Mouse (Mus musculus) MEL (cell line): ENCODE measurements around the gene Wdr90. TPM values are rescaled to one million over a fixed set of nuclear protein-coding genes. Genes with fewer than 3 reads are reported as not detected.
A peak's percentile ranks its signal among the peaks of the same experiment; 100 is the strongest.
"Not testable (repeated sequence)": the region's sequence is repeated elsewhere in the genome, so short reads cannot be mapped to it uniquely, and the experiment has no call there.

ENCODE experiments used
- DNase-seq: peaks from one replicate; pipeline ENCODE4 v3.0.0; 2011; ENCODE audit warnings: low read depth, low spot score
- H3K27ac ChIP-seq: 2 replicates; pipeline ENCODE4 v1.5.1; 2012; ENCODE audit warnings: low read depth, mild to moderate bottlenecking, control low read depth, low read length, moderate library complexity; ENCODE audit not compliant: control insufficient read depth
- H3K27me3 ChIP-seq, 2 experiments: fragments of 150-350 bp in 1 of 2; sonication (generic) in 1 of 2; 2 replicates each; pipeline ENCODE4 v1.6.1; 2012; ENCODE audit warnings: low read length in 2 of 2, mild to moderate bottlenecking in 2 of 2, improper control_type of control experiment in 1 of 2, moderate library complexity in 1 of 2; ENCODE audit not compliant: insufficient read depth in 2 of 2, control insufficient read depth in 1 of 2
- H3K36me3 ChIP-seq, 2 experiments: 2 replicates each; pipeline ENCODE4 v1.6.1; 2012 to 2014; ENCODE audit warnings: low read length in 2 of 2, improper control_type of control experiment in 1 of 2, inconsistent platforms in 1 of 2, mild to moderate bottlenecking in 1 of 2; ENCODE audit not compliant: insufficient read depth in 2 of 2, control insufficient read depth in 1 of 2
- H3K4me1 ChIP-seq, 2 experiments: fragments of 150-350 bp in 1 of 2; sonication (generic) in 1 of 2; 2 replicates each; pipeline ENCODE4 v1.6.1; 2012; ENCODE audit warnings: low read length in 2 of 2, improper control_type of control experiment in 1 of 2, mild to moderate bottlenecking in 1 of 2; ENCODE audit not compliant: insufficient read depth in 2 of 2, control insufficient read depth in 1 of 2
- H3K4me3 ChIP-seq, 2 experiments: fragments of 150-350 bp in 1 of 2; sonication (generic) in 1 of 2; 2 replicates each; pipeline ENCODE4 v1.5.1; 2012; ENCODE audit warnings: low read depth in 2 of 2, low read length in 2 of 2, mild to moderate bottlenecking in 2 of 2, moderate library complexity in 2 of 2, control low read depth in 1 of 2, improper control_type of control experiment in 1 of 2; ENCODE audit not compliant: control insufficient read depth in 1 of 2, insufficient read depth in 1 of 2
- H3K79me2 ChIP-seq: 2 replicates; pipeline ENCODE4 v1.6.1; 2012; ENCODE audit warnings: mild to moderate bottlenecking, low read length, moderate library complexity; ENCODE audit not compliant: control insufficient read depth, poor library complexity, insufficient read depth
- H3K9ac ChIP-seq: 2 replicates; pipeline ENCODE4 v1.6.1; 2012; ENCODE audit warnings: low read depth, mild to moderate bottlenecking, control low read depth, low read length, moderate library complexity; ENCODE audit not compliant: control insufficient read depth, poor library complexity, severe bottlenecking
- H3K9me3 ChIP-seq: fragments of 150-350 bp; sonication (generic); replicated peaks from 2 replicates; pipeline ENCODE4 v1.6.1; 2012; ENCODE audit warnings: mild to moderate bottlenecking, low read length, improper control_type of control experiment, moderate library complexity; ENCODE audit not compliant: insufficient read depth
- CHD1 ChIP-seq: IDR thresholded peaks from 2 replicates; pipeline ENCODE4 v1.6.1; 2012; ENCODE audit warnings: low read depth, mild to moderate bottlenecking, inconsistent platforms, low read length, improper control_type of control experiment
- CHD2 ChIP-seq: IDR thresholded peaks from 2 replicates; pipeline ENCODE4 v1.6.1; 2011; ENCODE audit warnings: low read length, improper control_type of control experiment
- CTCF ChIP-seq, 3 experiments: IDR thresholded peaks in 2 of 3; conservative IDR thresholded peaks in 1 of 3; 2 replicates each; pipeline ENCODE4 v1.5.1; 2011 to 2012; ENCODE audit warnings: low read length in 3 of 3, low read depth in 2 of 3, mild to moderate bottlenecking in 2 of 3, improper control_type of control experiment in 1 of 3, inconsistent platforms in 1 of 3, mixed read lengths in 1 of 3, moderate library complexity in 1 of 3; ENCODE audit not compliant: control insufficient read depth in 1 of 3, insufficient read depth in 1 of 3, poor library complexity in 1 of 3, severe bottlenecking in 1 of 3
- E2F4 ChIP-seq: IDR thresholded peaks from 2 replicates; pipeline ENCODE4 v1.6.1; 2011; ENCODE audit warnings: low read depth, low read length, improper control_type of control experiment, borderline replicate concordance
- GABPA ChIP-seq: IDR thresholded peaks from 2 replicates; pipeline ENCODE4 v1.6.1; 2012; ENCODE audit warnings: low read depth, mild to moderate bottlenecking, inconsistent platforms, low read length, improper control_type of control experiment, moderate library complexity
- JUND ChIP-seq: IDR thresholded peaks from 2 replicates; pipeline ENCODE4 v1.6.1; 2011; ENCODE audit warnings: low read depth, mild to moderate bottlenecking, improper control_type of control experiment, low read length
- KAT2A ChIP-seq: conservative IDR thresholded peaks from 2 replicates; pipeline ENCODE4 v1.6.1; 2012; ENCODE audit warnings: low read depth, low read length, improper control_type of control experiment, inconsistent platforms
- MAFK ChIP-seq: IDR thresholded peaks from 2 replicates; pipeline ENCODE4 v1.6.1; 2011; ENCODE audit warnings: low read depth, mild to moderate bottlenecking, low read length, improper control_type of control experiment, borderline replicate concordance
- MAX ChIP-seq: IDR thresholded peaks from 2 replicates; pipeline ENCODE4 v1.6.1; 2011; ENCODE audit warnings: low read length, improper control_type of control experiment
- MEF2A ChIP-seq: IDR thresholded peaks from 2 replicates; pipeline ENCODE4 v1.6.1; 2014; ENCODE audit warnings: low read depth, mild to moderate bottlenecking, inconsistent platforms, low read length, improper control_type of control experiment; ENCODE audit not compliant: poor library complexity, insufficient replicate concordance, severe bottlenecking; ENCODE audit errors: extremely low read depth
- MXI1 ChIP-seq: IDR thresholded peaks from 2 replicates; pipeline ENCODE4 v1.6.1; 2011; ENCODE audit warnings: mild to moderate bottlenecking, low read depth, low read length, improper control_type of control experiment
- NELFE ChIP-seq: IDR thresholded peaks from 2 replicates; pipeline ENCODE4 v1.6.1; 2011; ENCODE audit warnings: low read depth, low read length, improper control_type of control experiment
- POLR2AphosphoS2 ChIP-seq: IDR thresholded peaks from 2 replicates; pipeline ENCODE4 v1.6.1; 2011; ENCODE audit warnings: low read length, improper control_type of control experiment
- RAD21 ChIP-seq: IDR thresholded peaks from 2 replicates; pipeline ENCODE4 v1.6.1; 2011; ENCODE audit warnings: mild to moderate bottlenecking, low read depth, low read length, improper control_type of control experiment
- TBP ChIP-seq: IDR thresholded peaks from 2 replicates; pipeline ENCODE4 v1.8.0; 2011; ENCODE audit warnings: low read depth, low read length, improper control_type of control experiment
- USF1 ChIP-seq: IDR thresholded peaks from 2 replicates; pipeline ENCODE4 v1.6.1; 2014; ENCODE audit warnings: low read depth, mild to moderate bottlenecking, inconsistent platforms, low read length, improper control_type of control experiment, moderate library complexity
- polyA plus RNA-seq, 2 experiments: library from polyadenylated mRNA; stranded (reverse) in 1 of 2; unstranded in 1 of 2; fragments of >175 nt in 1 of 2; fragments of >200 nt in 1 of 2; gene quantifications; 2 replicates each; pipeline versions ENCODE4 v1.2.1 to v1.2.4; 2012; ENCODE audit warnings: low replicate concordance in 2 of 2, low read depth in 1 of 2; ENCODE audit not compliant: insufficient read length in 2 of 2, insufficient read depth in 1 of 2, missing spikeins in 1 of 2
- total RNA-seq: library from RNA; depleted of rRNA; stranded (reverse); fragments of 300-350 nt; gene quantifications from 2 replicates; pipeline ENCODE4 v1.2.3, GENCODE M21; 2012

Gene Wdr90
- total and polyA plus RNA-seq, 3 experiments = 23.7 to 44.5 TPM; not detected in 1

DNA sequence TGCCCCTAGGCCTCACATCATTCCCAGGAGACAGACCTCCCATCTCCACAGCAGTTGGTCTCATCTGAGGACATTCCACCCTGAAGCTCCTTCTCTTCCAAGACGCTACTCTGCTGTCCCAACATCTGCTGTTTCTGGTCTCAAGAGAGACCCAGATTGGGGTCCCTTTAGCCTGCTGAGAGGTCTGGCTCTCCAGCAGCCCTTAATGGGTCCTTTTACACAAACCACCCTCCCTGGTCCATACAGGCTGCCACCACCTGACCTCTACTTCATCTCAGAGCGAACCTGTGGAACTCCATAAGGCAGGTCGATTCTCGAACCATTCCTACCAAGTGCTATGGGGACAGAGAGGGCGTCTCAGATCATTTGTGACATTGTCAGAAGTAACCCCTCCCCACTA is 53.3 kb downstream of the Wdr90 start:
- peaks cover 3 to 4% of the 10 kb centered on the region in 2 experiments; a peak in 2 of 4 replicates for H3K27me3 ChIP-seq
- no peak for TF ChIP-seq USF1
- TF ChIP-seq JUND = no peak
- TF ChIP-seq CHD2 = no peak
- TF ChIP-seq MEF2A = no peak
- TF ChIP-seq E2F4 = no peak
- TF ChIP-seq POLR2AphosphoS2 = no peak
- no peak for TF ChIP-seq NELFE
- TF ChIP-seq MXI1 = no peak
- TF ChIP-seq, all 39 proteins: peak for 0
- no peak overlapping the region for H3K4me3 ChIP-seq
- DNase-seq = no peak
- no peak overlapping the region for H3K9ac ChIP-seq
- H3K27ac ChIP-seq = no peak overlapping the region
- H3K79me2 ChIP-seq = no peaks in the 10 kb centered on the region
- H3K9me3 ChIP-seq = no peaks in the 10 kb centered on the region
- no peaks in the 10 kb centered on the region for H3K36me3 ChIP-seq
- peaks cover 0 to 8% of the 10 kb centered on the region in 2 experiments; a peak in 1 of 4 replicates for H3K4me1 ChIP-seq

DNA sequence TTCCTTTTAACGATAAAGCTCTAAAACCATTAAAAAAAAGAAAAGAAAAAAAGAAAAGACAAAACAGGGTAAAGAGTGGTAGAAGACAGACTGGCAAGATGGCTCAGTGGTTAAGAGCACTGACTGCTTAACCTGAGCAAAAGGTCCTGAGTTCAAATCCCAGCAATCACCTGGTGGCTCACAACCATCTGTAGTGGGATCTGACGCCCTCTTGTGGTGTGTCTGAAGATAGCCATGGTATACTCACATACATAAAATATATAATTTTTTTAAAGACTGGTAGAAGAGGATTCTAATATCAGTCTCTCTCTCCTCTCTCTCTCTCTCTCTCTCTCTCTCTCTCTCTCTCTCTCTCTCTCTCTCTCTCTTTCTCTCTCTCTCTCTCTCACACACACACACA is 53.8 kb downstream of the Wdr90 start:
- not testable (repeated sequence) for H3K9me3 ChIP-seq, H3K9ac ChIP-seq, H3K4me3 ChIP-seq, H3K27ac ChIP-seq, H3K27me3 ChIP-seq, H3K36me3 ChIP-seq, DNase-seq, H3K4me1 ChIP-seq, H3K79me2 ChIP-seq
- TF ChIP-seq CTCF (IDR thresholded peaks at IDR 0.05 in 2 of 3, conservative IDR thresholded peaks at IDR 0.05 in 1 of 3; ENCODE audit: control insufficient read depth in 1 of 3, insufficient read depth in 1 of 3, low read depth in 2 of 3, low read length in 3 of 3, poor library complexity in 1 of 3, severe bottlenecking in 1 of 3) (peak in 1 of 3 experiments; percentile 20; a peak in 1 of 6 replicates), TBP (peak; percentile 53; the same call in 1 of the 2 replicates)

DNA sequence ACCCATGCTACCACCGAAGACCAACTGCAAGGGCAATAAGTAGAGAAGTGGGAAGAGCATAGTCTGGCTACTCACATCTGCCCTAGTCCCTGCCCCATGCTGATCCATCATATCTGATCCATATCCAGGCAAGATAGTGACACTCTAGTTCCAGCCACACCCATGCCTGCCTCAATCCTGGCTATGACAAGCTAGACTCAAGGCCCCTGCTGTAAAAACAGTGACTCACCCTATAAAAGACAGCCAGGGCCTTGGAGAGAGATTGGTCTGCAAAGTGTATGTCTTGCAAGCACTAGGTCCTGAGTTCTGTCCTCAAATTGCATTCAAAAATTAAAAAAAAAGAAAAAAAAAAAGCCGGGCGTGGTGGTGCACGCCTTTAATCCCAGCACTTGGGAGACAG is 54.8 kb downstream of the Wdr90 start:
- peaks cover 3 to 6% of the 10 kb centered on the region in 2 experiments; a peak in 2 of 4 replicates for H3K27me3 ChIP-seq
- H3K4me3 ChIP-seq = no peak overlapping the region
- DNase-seq = no peak
- no peaks in the 10 kb centered on the region for H3K36me3 ChIP-seq
- no peaks in the 10 kb centered on the region for H3K79me2 ChIP-seq
- TF ChIP-seq RAD21 = no peak
- no peak for TF ChIP-seq CHD1
- no peak for TF ChIP-seq MAFK
- TF ChIP-seq POLR2AphosphoS2 = no peak
- TF ChIP-seq GABPA = no peak
- no peak for TF ChIP-seq USF1
- TF ChIP-seq KAT2A = no peak
- no peak for TF ChIP-seq MAX
- H3K9me3 ChIP-seq = no peaks in the 10 kb centered on the region
- no peak overlapping the region for H3K27ac ChIP-seq
- no peak overlapping the region for H3K9ac ChIP-seq
- H3K4me1 ChIP-seq = peaks cover 0 to 8% of the 10 kb centered on the region in 2 experiments; a peak in 1 of 4 replicates
